Mouse (Mus musculus) hematopoietic stem cell, adult 5-6 weeks (primary cell): ENCODE results near the gene Ifrd2. TPM values are rescaled to one million over a fixed set of nuclear protein-coding genes. Genes with fewer than 3 reads are reported as not detected.

Source experiments
- ATAC-seq, 2 experiments: fragments of 125-278 bp in 1 of 2; replicated peaks in 1 of 2; 2 replicates each; pipeline ENCODE4 v1.8.0; 2016 to 2017; ENCODE audit warnings: inconsistent platforms in 2 of 2, mild to moderate bottlenecking in 2 of 2, moderate number of reproducible peaks in 2 of 2, low read depth in 1 of 2, moderate TSS enrichment in 1 of 2; ENCODE audit not compliant: low FRiP score in 2 of 2, poor library complexity in 2 of 2, severe bottlenecking in 2 of 2, insufficient read depth in 1 of 2, low TSS enrichment in 1 of 2
- total RNA-seq: library from RNA; stranded (forward); fragments of 172-1452, 232-1000 nt; gene quantifications from 2 replicates; pipeline ENCODE4 v1.2.3, GENCODE M21; 2017

The Ifrd2 gene
- total RNA-seq, 1 experiment from 2014 or later: 49.8 TPM

- no peak for ATAC-seq
Observed at GRCm38 (mm10) chr9:107583174-107583573, 4.3 kb upstream of the Ifrd2 start.

GRCm38 (mm10) chr9:107586504-107586903 lies 938 bp upstream of the Ifrd2 start:
- ATAC-seq: no peak

GRCm38 (mm10) chr9:107587833-107588639 lies 594 bp downstream of the Ifrd2 start:
- peak in 1 of 2 experiments; percentile 2; a peak in 1 of 4 replicates for ATAC-seq

GRCm38 (mm10) chr9:107590058-107590772 lies 2.8 kb downstream of the Ifrd2 start:
- no peak for ATAC-seq

- no peak for ATAC-seq
Observed at GRCm38 (mm10) chr9:107590773-107591060, 3.3 kb downstream of the Ifrd2 start.

- ATAC-seq: no peak
Observed at GRCm38 (mm10) chr9:107593101-107593976, 5.9 kb downstream of the Ifrd2 start.

GRCm38 (mm10) chr9:107594281-107595062 lies 7.0 kb downstream of the Ifrd2 start:
- ATAC-seq: no peak

- no peak for ATAC-seq
Observed at GRCm38 (mm10) chr9:107596619-107597569, 9.5 kb downstream of the Ifrd2 start.

- no peak for ATAC-seq
Observed at GRCm38 (mm10) chr9:107598385-107598784, 10.9 kb downstream of the Ifrd2 start.

- ATAC-seq: no peak
Observed at GRCm38 (mm10) chr9:107599433-107599832, 12.0 kb downstream of the Ifrd2 start.

- no peak for ATAC-seq
Observed at GRCm38 (mm10) chr9:107599842-107600241, 12.4 kb downstream of the Ifrd2 start.

- ATAC-seq: no peak
Observed at GRCm38 (mm10) chr9:107600745-107601144, 13.3 kb downstream of the Ifrd2 start.

GRCm38 (mm10) chr9:107601275-107601674 lies 13.8 kb downstream of the Ifrd2 start:
- no peak for ATAC-seq

- ATAC-seq: peak; percentile 76 to 81
Observed at GRCm38 (mm10) chr9:107602068-107602648, 14.7 kb downstream of the Ifrd2 start.

GRCm38 (mm10) chr9:107603251-107603650 lies 15.8 kb downstream of the Ifrd2 start:
- ATAC-seq: no peak
